Mouse (Mus musculus): ENCODE results near the gene Tcerg1l.

Gene Tcerg1l

DNA sequence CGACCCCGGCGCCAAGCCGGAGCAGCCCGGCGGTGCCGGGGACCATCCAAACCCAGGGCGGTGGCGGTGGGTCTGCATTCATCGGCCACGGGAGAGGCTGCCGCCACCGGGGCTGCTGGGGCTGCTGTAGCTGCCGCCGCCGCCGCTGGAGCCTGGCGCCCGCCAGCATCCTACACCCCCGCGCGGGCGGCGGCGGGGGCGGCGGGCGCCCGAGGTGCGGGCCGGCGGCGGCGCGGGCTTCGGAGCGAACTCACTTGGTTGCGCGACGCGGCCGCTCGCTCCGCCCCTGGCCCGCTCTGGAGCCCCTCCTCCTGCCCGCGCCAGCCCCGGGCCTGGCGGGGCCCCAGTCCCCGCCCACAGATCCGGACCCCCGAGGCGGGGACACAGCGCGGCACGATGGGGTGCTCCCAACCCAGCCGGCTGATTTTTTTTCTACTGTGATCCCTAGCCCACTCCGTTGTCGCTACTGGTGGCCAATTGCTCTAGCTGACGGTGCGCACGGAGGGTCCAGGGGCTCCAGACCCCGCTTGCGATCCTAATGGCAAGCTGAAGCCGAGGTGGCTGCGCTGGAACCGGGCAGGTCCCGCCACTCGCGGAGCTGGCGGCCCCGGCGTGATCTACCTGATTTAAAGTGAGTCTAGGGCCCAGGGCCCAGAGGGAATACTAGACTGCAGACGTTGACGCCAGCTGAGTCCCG, at the start of gene Tcerg1l:
Tcerg1l (minus strand) TSS at position 246 of the 697 bp plus-strand sequence.
- no peak for DNase-seq (ENCODE audit: low spot score)

DNA sequence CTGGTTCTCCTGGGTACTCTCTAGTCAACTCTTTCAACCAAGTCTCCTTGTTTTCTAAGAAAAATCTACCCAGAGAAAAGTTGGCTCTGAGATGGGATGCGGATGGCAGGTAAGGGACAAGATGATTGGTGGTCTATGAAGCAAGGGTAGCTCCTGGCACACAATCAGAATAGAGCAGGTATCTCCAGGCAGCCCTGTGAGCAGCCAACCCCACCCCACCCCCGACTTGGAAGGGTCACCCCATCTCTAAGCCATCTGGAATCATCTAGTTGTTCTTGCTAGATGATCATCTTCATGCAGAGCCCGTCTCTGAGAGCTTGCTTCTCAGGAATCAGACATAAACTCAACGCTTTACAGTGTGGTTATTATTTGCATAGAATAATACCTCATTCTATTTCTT, 44.6 kb upstream of the Tcerg1l start:
- DNase-seq (ENCODE audit: low spot score) = no peak

DNA sequence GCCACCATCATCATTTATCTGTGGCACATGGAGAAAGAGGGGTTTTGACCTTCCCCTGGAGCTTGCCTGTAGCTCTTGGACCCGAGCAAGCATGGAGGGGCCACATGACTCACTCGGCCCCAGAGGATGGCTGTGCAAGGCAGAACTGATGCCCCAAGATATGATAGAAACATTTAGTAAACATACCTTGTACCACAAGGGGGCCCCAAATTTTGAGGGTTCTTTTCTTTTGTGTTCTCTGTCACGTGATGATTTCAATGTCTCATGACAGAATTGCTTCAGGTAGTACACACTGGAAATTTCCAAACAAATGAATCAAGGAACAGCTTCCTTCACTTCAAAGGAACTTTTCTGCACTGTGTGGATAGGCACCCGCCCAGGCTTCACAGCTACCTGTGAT, 35.0 kb upstream of the Tcerg1l start:
- DNase-seq (ENCODE audit: low spot score) = no peak

DNA sequence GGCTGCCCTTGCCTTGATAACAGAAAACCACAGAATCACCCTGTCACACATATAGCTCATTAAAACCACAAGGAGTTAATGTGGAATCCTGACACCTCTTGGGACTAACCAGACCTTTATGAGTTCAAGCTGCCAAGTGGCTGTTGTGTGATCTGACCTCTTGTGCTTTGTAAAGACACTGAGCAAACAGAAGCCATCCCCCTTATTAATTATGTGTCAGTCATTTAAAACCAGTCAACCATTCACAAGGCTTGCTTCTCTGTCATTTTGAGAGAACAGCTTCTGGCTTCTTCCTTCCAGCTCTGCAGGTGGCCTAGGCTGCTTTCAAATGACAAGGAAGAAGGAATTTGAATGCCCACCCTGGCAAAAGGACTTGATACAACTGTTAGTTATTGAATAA, 33.9 kb upstream of the Tcerg1l start:
- DNase-seq (ENCODE audit: low spot score) = no peak

DNA sequence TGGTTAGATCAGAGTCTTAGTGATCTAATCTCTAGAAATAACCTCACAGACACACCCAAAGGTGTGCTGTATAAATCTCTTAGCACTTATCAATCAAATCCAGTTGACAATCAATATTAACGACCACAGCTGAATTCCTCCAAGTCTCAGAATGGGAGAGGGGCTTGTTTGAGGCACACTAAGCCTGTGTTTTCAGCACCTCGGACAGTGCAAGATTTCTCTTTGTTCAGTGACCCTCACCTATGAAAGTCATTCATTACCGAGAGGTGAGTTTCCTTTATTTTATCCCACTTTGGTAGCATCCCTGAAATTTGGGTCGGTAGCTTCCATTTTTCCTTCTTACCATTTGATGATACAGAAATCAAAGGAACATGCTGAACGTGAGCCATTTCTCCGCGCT, 32.4 kb upstream of the Tcerg1l start:
- no peak for DNase-seq (ENCODE audit: low spot score)

DNA sequence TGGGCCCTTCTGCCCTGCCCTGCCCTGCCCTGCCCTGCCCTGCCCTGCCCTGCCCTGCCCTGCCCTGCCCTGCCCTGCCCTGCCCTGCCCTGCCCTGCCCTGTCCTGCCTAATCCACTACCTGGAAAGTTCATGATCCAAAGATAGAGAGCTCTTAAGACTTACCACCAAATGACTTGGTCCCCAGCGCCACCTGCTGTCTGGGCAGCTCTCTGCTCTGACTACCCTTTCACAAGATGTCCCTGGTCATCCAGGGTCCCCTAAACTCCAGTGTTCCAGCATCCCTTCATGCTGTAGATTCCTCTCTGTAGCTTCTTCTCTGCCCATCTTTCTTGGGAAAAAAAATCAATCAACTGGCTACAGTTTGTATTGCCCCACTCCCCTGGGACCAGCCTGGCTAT, 31.3 kb upstream of the Tcerg1l start:
- no peak for DNase-seq (ENCODE audit: low spot score)

DNA sequence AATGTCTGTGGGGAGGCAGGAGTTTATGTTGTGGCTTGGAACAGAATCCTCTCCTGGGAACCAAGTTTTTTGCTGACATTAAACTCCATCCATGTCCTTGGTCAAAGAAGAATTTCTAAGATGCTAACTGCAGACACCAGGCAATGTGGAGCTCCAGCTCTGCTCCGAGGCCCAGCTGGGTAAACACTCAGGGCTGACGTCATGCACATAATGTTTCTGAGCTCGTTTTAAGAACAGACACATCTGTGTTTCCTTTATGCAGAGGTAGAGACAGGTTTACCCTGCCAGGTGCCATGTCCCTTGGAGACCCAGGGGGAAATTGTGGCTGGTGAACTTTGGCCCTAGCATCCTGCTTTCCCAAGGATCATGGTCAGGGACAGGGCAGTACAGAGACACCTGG, 29.9 kb upstream of the Tcerg1l start:
- DNase-seq (ENCODE audit: low spot score) = no peak

DNA sequence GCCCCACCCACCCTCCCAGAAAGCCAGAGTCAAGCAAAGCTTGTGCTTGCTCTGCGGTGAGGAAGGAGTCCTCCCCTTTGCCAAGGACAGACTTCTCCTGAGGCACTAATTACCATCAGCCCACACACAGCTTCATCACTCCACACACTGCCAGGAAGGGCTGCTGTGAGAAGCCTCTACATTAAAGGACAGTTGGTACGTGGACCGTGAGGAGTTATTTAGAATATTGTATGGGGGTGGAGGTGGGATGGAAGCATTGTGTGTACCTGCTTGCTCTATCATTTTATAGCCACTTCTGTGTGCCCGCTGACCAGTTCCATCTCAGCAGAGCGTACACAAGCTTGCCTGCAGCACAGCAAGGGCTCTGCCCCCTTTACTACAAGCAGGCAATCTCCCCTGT, 16.0 kb upstream of the Tcerg1l start:
- no peak for DNase-seq (ENCODE audit: low spot score)

DNA sequence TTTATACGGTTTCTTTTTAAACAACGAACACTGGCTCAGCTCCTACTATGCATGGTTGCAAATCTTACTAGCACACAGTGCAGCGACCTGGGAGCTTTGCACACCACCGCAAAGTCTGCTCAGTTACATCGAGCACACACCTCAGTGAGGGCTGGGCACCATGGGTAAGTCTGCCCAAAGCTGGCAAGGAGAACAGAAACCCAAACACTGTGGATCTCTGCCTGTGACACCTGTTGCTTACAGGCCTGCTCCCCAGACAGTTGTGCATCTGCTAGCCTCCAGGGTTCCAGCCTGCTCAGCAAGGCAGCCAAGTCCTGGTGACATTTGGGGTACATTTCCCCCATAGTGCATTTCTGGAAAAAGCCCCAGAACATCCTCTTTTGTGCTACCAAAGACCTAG, 4.1 kb upstream of the Tcerg1l start:
- no peak for DNase-seq (ENCODE audit: low spot score)

DNA sequence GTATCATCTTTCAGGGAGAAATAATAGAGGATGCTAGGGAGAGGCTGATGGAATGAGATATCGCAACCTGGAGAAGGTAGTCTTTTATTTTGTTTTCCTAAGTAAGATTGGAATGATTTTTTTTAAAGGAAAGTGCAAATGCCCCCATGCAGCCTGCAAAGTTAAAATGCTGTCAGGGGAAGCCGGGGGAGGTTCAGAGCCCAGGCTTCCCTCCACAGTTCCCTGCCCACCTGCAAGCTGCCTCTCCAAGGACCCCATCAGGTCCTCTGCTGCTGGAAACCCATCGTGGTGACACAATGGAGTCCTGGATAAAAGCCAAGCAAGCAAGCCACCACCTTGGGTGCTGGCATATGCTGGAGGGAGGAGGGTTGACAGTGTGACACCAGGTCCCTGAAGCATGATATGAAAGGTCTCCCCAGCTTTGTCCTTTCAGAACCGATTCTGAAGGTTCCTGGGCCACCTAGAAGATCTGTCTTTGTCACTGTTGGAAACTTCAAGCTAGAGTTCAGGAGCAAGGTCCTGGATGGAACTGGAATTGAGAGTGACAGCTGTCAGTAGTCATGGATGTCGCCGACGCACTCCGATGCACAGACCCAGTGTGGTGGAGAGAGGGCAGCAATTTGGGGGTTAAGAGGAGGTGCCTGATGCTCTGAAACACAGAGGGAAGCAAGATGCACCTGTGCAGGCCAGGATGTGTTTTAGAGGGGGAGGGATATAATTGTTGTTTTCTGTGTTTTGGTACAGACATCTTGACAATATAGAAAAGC, 3.2 kb upstream of the Tcerg1l start:
- no peak for DNase-seq (ENCODE audit: low spot score)

DNA sequence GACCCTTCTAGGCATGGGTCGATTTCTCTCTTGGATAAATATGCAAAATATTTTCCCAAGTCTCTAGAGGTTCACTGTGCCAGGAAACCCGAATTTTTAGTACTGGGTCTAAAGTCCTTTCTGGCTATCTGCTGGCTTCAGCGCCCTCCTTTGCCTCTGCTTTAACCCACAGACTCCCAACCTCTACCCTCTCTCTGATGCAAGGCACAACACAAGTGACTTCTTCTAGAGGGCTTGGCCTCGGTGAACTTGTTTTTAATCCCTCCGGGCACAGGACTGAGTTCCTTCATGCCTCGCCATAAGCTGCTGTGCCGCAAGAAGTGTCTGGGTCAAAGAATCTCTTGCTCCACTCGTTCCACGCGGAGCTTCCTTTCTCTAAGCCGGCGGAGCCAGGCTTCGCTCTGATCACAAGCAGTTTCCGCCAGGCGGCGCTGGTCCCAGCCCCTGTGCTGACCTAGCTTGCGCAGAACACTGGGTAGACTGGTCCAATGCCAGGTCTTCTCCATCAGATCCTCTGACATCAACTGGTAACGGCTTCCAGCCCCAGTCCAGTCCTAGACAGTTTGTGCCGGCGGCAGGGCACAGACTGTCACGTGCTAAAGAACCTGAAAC, 758 bp upstream of the Tcerg1l start:
- peak; percentile 27 for DNase-seq (ENCODE audit: low spot score)

DNA sequence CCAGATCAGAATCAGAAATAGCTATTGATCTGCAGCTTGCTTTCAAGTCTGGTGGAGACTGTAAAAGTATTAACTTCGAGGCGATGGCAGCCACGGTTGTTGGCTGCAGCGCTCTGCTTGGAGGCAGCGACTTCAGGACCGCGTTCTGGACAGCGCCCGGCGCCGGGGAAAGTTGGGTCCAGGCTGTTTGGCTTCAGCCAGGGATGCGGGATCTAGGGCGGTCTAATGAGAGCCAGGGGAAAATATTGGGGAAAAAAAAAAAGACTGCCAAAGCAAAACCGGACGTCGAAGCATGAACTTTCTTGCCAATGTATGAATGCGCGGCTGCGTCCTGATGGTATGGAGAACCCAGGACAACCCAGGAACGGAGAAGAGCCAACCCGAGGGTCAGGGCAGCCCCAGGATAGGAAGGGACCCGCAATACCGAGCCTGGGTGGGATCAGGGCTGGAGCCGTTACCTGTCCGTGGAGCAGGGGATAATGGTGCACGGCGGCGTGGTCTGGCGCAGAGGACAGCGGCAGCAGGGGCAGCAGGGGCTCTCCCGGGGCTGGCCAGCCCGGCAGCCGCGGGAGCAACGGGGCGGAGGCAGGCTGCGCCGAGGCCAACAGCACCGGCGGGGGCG, 556 bp downstream of the Tcerg1l start:
- DNase-seq (ENCODE audit: low spot score) = peak; percentile 13

DNA sequence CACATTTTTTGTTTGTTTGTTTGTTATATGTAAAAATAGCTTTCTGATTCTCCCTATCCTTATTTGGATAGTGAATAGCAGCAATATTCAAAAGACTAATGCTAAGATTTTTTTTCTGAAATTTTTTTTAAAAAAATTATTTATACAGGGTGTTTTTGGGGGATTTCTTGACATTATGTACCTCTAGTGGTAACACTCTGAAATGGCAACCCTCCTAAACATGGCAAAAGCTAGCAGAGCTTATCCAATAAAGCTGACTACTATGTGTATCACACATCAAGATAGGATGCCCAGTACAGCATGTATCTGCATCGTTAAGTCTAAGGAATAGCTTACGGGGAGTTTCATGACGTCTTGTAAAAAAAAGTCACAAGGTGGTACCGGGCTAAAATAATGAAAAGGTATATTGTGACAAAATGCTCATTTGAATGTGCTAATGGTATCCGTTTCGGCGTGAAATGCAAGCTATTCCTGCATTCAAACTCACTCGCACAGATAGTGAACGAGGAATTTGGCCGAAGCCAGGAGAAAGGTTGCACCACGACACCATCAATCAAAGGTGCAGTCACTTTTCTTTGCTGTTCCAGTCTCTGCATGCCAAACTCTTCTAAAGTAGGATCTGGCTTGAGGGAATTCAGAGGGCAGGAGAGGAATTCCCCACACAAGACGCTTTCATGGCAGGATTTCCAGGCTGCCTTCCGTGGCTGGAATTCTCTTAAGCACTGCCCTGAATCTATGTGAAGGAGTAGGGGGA, 1.2 kb downstream of the Tcerg1l start:
- no peak for DNase-seq (ENCODE audit: low spot score)

DNA sequence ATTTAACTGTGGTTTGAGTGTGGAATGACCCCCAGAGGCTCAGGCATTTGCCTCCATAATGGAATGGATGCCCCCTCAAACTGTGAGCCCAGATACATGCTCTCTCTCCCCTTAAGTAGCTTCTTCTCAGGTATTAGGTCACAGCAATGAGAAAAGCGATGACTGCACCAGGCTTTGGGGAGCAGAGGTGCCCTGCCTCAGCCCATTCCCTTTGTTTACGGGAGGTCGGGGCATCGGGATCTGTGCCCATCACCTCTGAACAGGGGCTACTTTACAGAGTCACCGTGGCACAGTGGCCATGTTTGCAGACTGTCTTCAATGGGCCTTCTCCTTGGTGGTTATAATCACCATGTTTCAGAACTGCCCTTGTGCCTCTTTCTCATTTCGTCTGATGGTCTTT, 7.6 kb downstream of the Tcerg1l start:
- DNase-seq (ENCODE audit: low spot score) = no peak

DNA sequence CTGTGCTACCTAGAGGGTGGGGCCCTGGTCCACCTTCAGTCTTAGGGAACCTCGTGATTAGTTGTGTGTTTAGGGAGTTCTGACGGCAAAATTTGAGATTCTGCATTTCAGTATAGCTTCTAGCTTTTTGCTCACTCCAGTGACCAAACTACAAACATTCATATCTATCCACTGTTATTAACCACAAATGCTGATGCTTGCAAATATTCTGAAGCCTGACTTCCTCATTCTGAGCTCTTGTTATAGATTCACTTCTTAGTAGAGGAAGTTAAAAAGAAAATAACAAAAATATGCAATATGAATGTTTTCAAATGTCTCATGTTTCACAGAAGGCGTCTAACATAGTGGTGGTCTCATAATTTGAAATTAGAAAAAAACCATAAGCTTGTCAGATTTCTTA, 8.5 kb downstream of the Tcerg1l start:
- DNase-seq (ENCODE audit: low spot score) = no peak

DNA sequence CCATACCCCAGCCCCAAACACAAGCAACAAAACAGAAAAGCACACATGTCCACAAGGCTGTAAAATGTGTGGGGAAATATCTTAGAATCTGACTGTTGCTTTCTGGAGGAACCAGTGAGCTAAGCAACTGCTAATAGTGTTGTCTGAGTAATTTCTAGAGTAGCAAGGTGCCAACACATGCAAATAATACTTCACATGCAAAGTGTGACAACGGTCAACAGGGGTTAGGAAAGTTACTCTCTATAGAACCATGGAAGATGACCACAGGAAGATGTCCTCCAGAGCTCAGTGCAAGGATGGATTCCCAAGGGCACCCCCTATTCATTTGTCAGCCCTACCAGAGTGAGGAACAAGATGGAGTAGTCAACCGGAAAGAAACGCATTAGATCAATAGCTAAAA, 18.3 kb downstream of the Tcerg1l start:
- DNase-seq (ENCODE audit: low spot score) = no peak

DNA sequence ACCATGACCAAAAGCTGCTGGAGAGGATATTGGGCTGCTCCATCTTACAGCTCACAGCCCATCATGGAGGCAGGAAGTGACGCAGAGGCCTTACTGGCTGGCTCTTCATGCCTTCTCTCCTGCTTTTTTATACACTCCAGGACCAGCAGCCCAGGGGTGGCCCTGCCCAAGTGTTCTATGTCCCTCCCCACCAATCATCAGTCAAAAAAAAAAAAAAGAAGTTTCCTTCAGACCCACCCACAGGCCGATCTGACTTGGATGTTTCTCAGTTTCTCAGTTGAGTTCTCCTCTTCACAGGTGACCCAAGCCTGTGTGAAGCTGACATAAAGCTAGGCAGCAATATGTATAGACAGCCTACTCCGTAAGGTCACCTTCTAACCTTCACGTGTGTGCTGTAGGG, 19.0 kb downstream of the Tcerg1l start:
- no peak for DNase-seq (ENCODE audit: low spot score)

DNA sequence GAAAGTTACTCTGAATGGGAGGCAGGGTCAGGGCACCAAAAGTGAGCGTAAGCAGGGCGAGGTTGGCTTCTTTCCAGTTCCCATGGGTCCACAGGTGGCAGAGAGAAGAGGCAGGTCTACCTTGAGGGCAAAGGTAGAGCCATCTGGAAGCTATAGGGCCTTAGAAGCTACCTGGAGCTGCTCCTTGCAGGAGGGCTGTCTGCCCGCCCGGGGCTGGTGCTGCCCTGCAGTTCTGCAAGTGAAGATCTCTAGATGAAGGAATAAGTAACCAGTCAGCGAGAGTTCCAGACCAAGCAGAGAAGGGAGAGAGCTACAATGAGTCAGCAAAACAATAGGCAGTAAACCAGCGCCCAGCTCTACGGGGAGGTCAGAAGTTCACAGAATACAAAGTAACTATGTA, 22.0 kb downstream of the Tcerg1l start:
- DNase-seq (ENCODE audit: low spot score) = peak; percentile 45

DNA sequence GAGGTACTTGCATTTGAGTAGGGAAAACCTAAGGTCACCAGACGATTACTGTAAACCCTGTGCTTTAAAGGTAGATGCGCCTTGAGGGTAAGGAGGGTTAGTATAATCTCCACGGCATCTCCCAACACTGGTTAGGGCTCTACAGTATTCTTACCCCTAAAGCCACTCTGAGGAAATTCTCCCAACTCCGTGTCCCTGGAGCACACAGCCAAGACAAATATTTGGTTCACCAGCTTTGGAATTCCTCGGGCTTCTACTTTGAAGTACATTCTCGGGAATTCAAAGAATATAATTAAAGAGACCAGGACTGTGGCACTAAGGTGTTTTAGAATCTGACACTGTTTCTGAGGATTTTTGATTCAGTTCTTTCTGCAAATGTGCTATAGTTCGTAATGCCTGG, 23.2 kb downstream of the Tcerg1l start:
- no peak for DNase-seq (ENCODE audit: low spot score)

DNA sequence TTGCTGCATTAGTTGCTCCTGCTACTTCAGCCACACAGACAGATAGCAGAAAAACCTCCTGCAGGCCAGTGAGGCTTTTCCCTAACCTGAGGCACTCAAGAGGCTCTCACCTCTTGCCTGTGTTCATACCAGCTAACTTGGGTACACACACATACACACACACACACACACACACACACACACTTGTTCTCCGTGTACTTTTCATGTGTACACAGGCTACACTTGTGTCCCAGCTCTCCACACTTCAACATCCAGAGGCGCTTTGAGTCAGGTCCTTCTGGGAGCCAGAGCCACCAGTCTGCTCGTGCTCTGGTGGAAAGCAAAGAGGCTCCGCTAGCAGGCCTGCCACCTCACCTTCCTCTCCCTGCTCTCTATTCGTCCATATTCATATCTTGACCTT, 24.0 kb downstream of the Tcerg1l start:
- no peak for DNase-seq (ENCODE audit: low spot score)

DNA sequence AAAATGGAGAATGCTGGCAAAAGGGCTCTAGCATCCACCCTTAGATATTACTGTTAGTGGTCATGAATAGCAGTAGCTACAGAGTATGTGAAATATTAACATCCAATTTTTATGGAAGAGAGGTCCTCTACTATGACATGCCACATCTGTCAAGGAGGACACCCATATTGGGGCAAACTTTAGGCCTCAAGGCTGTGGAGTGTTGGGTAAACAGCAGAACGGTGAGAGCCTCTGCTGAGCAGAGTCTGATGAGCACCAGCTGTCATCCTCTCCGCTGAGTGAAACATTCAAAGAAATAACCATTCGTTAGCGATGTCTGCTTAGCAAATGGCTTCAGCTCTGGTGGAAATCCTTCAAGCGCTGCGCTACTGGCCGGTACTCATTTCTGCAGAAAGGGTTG, 30.0 kb downstream of the Tcerg1l start:
- no peak for DNase-seq (ENCODE audit: low spot score)

DNA sequence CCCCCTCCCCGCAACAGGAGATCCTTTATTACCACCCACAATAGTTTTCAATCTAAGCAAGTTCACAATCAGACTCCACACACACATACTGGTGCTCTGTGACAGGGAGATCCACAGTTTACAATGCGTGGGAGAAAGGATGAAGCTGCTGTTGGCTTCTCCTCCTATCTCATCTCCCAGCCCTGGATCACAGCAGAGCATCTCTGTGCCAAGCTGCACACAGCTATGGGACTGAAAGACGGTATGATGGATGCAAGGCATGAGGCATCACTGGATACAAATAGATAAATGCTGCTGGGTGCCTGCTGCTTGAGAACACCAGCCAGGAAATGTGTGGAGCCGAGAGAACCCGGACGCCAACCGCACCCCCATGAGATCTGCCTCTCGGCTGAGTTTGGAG, 32.0 kb downstream of the Tcerg1l start:
- DNase-seq (ENCODE audit: low spot score) = no peak

Data from testis, postnatal 14 days (tissue).